Mouse (Mus musculus): Measurements from ENCODE around the gene Naxd. TPM values are rescaled to one million over a fixed set of nuclear protein-coding genes. Genes with fewer than 3 reads are reported as not detected.
A peak's percentile ranks its signal among the peaks of the same experiment; 100 is the strongest.
"Not testable (repeated sequence)": the region's sequence is repeated elsewhere in the genome, so short reads cannot be mapped to it uniquely, and the experiment has no call there.

Naxd gene
- polyA plus RNA-seq, 1 experiment from 2014 or later, result 105 TPM

GRCm38 (mm10) chr8:11492340-11492739 lies 5.0 kb upstream of the Naxd start:
- not testable (repeated sequence) for H3K27ac ChIP-seq; H3K36me3 ChIP-seq; H3K4me1 ChIP-seq; ATAC-seq (ENCODE audit: insufficient read depth, low FRiP score, low read depth); H3K27me3 ChIP-seq (replicated peaks); H3K9me3 ChIP-seq; H3K4me2 ChIP-seq; H3K4me3 ChIP-seq (replicated peaks); H3K9ac ChIP-seq
- 83% methylated on average over 2 of the region's 2 CpGs for WGBS

- peak overlapping the region; percentile 77 for H3K4me2 ChIP-seq
- H3K4me3 ChIP-seq (replicated peaks), result peak overlapping the region; percentile 92
- H3K27me3 ChIP-seq (replicated peaks), result no peaks in the 10 kb centered on the region
- H3K4me1 ChIP-seq, result peaks cover 11% of the 10 kb centered on the region
- H3K27ac ChIP-seq, result no peak overlapping the region
- H3K9ac ChIP-seq, result no peak overlapping the region
- 63% methylated on average over 12 of the region's 12 CpGs for WGBS
- no peak for ATAC-seq (ENCODE audit: insufficient read depth, low FRiP score, low read depth)
- H3K36me3 ChIP-seq, result peaks cover 3% of the 10 kb centered on the region; the same call in 1 of the 2 replicates
- H3K9me3 ChIP-seq, result no peaks in the 10 kb centered on the region
These were observed 975 bp downstream of the Naxd start for GRCm38 (mm10) chr8:11498281-11498680.

GRCm38 (mm10) chr8:11498786-11499485 lies 1.6 kb downstream of the Naxd start:
- WGBS, result 79% methylated on average over 4 of the region's 4 CpGs
- H3K4me2 ChIP-seq, result peak overlapping the region; percentile 77
- no peaks in the 10 kb centered on the region for H3K9me3 ChIP-seq
- no peaks in the 10 kb centered on the region for H3K27me3 ChIP-seq (replicated peaks)
- peak overlapping the region; percentile 92; the same call in 1 of the 2 replicates for H3K4me3 ChIP-seq (replicated peaks)
- H3K27ac ChIP-seq, result no peak overlapping the region
- no peak for ATAC-seq (ENCODE audit: insufficient read depth, low FRiP score, low read depth)
- peaks cover 9% of the 10 kb centered on the region; the same call in 1 of the 2 replicates for H3K36me3 ChIP-seq
- H3K9ac ChIP-seq, result no peak overlapping the region
- H3K4me1 ChIP-seq, result peaks cover 11% of the 10 kb centered on the region

- Histone ChIP-seq H3K4me2 (no peak overlapping the region), H3K4me1 (peaks cover 2% of the 10 kb centered on the region), H3K4me3 (replicated peaks) (no peak overlapping the region), H3K36me3 (peaks cover 30% of the 10 kb centered on the region), H3K27ac (no peak overlapping the region), H3K9me3 (no peaks in the 10 kb centered on the region), H3K9ac (no peak overlapping the region), H3K27me3 (replicated peaks) (no peaks in the 10 kb centered on the region)
- ATAC-seq (ENCODE audit: insufficient read depth, low FRiP score, low read depth), result no peak
- WGBS, result 82% methylated on average over 13 of the region's 13 CpGs
These were observed 6.3 kb downstream of the Naxd start for GRCm38 (mm10) chr8:11503476-11504232.

GRCm38 (mm10) chr8:11506074-11506473 lies 8.8 kb downstream of the Naxd start:
- WGBS, result 80% methylated on average over 14 of the region's 14 CpGs
- Histone ChIP-seq H3K4me3 (replicated peaks) (no peak overlapping the region), H3K36me3 (peaks cover 49% of the 10 kb centered on the region)

GRCm38 (mm10) chr8:11506802-11507201 lies 9.5 kb downstream of the Naxd start:
- no peak overlapping the region for H3K4me2 ChIP-seq
- H3K27ac ChIP-seq, result no peak overlapping the region
- H3K9me3 ChIP-seq, result no peaks in the 10 kb centered on the region
- WGBS, result 65% methylated on average over 6 of the region's 6 CpGs
- peaks cover 56% of the 10 kb centered on the region for H3K36me3 ChIP-seq
- H3K4me3 ChIP-seq (replicated peaks), result no peak overlapping the region
- H3K27me3 ChIP-seq (replicated peaks), result no peaks in the 10 kb centered on the region
- no peaks in the 10 kb centered on the region for H3K4me1 ChIP-seq
- H3K9ac ChIP-seq, result no peak overlapping the region
- ATAC-seq (ENCODE audit: insufficient read depth, low FRiP score, low read depth), result no peak

More at GRCm38 (mm10) chr8:11506074-11506473, 8.8 kb downstream of the Naxd start:
- no peak overlapping the region for H3K9ac ChIP-seq
- no peaks in the 10 kb centered on the region for H3K4me1 ChIP-seq
- no peaks in the 10 kb centered on the region for H3K27me3 ChIP-seq (replicated peaks)
- no peak overlapping the region for H3K27ac ChIP-seq
- no peak overlapping the region for H3K4me2 ChIP-seq
- ATAC-seq (ENCODE audit: insufficient read depth, low FRiP score, low read depth), result no peak
- H3K9me3 ChIP-seq, result no peaks in the 10 kb centered on the region

GRCm38 (mm10) chr8:11508880-11509279 lies 11.6 kb downstream of the Naxd start:
- 68% methylated on average over 10 of the region's 10 CpGs for WGBS
- no peak overlapping the region for H3K9ac ChIP-seq
- no peak overlapping the region for H3K4me3 ChIP-seq (replicated peaks)
- no peaks in the 10 kb centered on the region for H3K4me1 ChIP-seq
- no peak overlapping the region for H3K4me2 ChIP-seq
- no peaks in the 10 kb centered on the region for H3K27me3 ChIP-seq (replicated peaks)
- ATAC-seq (ENCODE audit: insufficient read depth, low FRiP score, low read depth), result no peak
- no peak overlapping the region for H3K27ac ChIP-seq
- H3K36me3 ChIP-seq, result peaks cover 66% of the 10 kb centered on the region
- no peaks in the 10 kb centered on the region for H3K9me3 ChIP-seq

- H3K4me2 ChIP-seq, result no peak overlapping the region
- ATAC-seq (ENCODE audit: insufficient read depth, low FRiP score, low read depth), result no peak
- no peaks in the 10 kb centered on the region for H3K4me1 ChIP-seq
- H3K27me3 ChIP-seq (replicated peaks), result no peaks in the 10 kb centered on the region
- peaks cover 52% of the 10 kb centered on the region for H3K36me3 ChIP-seq
- no peak overlapping the region for H3K27ac ChIP-seq
- no peak overlapping the region for H3K9ac ChIP-seq
- no peak overlapping the region for H3K4me3 ChIP-seq (replicated peaks)
- no peaks in the 10 kb centered on the region for H3K9me3 ChIP-seq
- 87% methylated on average over 5 of the region's 5 CpGs for WGBS
These were observed 13.7 kb downstream of the Naxd start for GRCm38 (mm10) chr8:11510971-11511370.

- Histone ChIP-seq H3K36me3 (peaks cover 56% of the 10 kb centered on the region), H3K4me3 (replicated peaks) (no peak overlapping the region), H3K9ac (no peak overlapping the region), H3K27me3 (replicated peaks) (no peaks in the 10 kb centered on the region), H3K4me2 (no peak overlapping the region), H3K9me3 (no peaks in the 10 kb centered on the region), H3K27ac (no peak overlapping the region), H3K4me1 (no peaks in the 10 kb centered on the region)
- WGBS, result 81% methylated on average over 9 of the region's 9 CpGs
- no peak; the same call in 1 of the 2 replicates for ATAC-seq (ENCODE audit: insufficient read depth, low FRiP score, low read depth)
These were observed 15.4 kb downstream of the Naxd start for GRCm38 (mm10) chr8:11512711-11513110.

- no peak overlapping the region for H3K4me3 ChIP-seq (replicated peaks)
- 85% methylated on average over 5 of the region's 5 CpGs for WGBS
- H3K4me1 ChIP-seq, result no peaks in the 10 kb centered on the region
- no peak overlapping the region for H3K27ac ChIP-seq
- no peak overlapping the region for H3K9ac ChIP-seq
- no peak overlapping the region for H3K4me2 ChIP-seq
- peaks cover 58% of the 10 kb centered on the region for H3K36me3 ChIP-seq
- no peaks in the 10 kb centered on the region for H3K9me3 ChIP-seq
- ATAC-seq (ENCODE audit: insufficient read depth, low FRiP score, low read depth), result no peak
- no peaks in the 10 kb centered on the region for H3K27me3 ChIP-seq (replicated peaks)
These were observed 15.9 kb downstream of the Naxd start for GRCm38 (mm10) chr8:11513247-11513646.

GRCm38 (mm10) chr8:11516292-11516691 lies 19.0 kb downstream of the Naxd start:
- Histone ChIP-seq H3K4me3 (replicated peaks) (no peak overlapping the region), H3K27ac (no peak overlapping the region), H3K4me2 (no peak overlapping the region), H3K36me3 (peaks cover 41% of the 10 kb centered on the region), H3K9me3 (no peaks in the 10 kb centered on the region), H3K27me3 (replicated peaks) (no peaks in the 10 kb centered on the region), H3K9ac (no peak overlapping the region), H3K4me1 (no peaks in the 10 kb centered on the region)
- no peak for ATAC-seq (ENCODE audit: insufficient read depth, low FRiP score, low read depth)
- 93% methylated on average over 9 of the region's 9 CpGs for whole genome bisulfite sequencing

GRCm38 (mm10) chr8:11517366-11518055 lies 20.2 kb downstream of the Naxd start:
- Histone ChIP-seq H3K36me3 (peaks cover 34% of the 10 kb centered on the region), H3K27me3 (replicated peaks) (no peaks in the 10 kb centered on the region), H3K4me1 (no peaks in the 10 kb centered on the region), H3K27ac (no peak overlapping the region), H3K9me3 (no peaks in the 10 kb centered on the region), H3K9ac (no peak overlapping the region), H3K4me3 (replicated peaks) (no peak overlapping the region), H3K4me2 (no peak overlapping the region)
- WGBS, result 72% methylated on average over 16 of the region's 16 CpGs
- no peak for ATAC-seq (ENCODE audit: insufficient read depth, low FRiP score, low read depth)
